Mouse (Mus musculus) lung, embryonic 16.5 days (tissue): Measurements from ENCODE around the gene Dtd1. TPM values are rescaled to one million over a fixed set of nuclear protein-coding genes. Genes with fewer than 3 reads are reported as not detected.
A peak's percentile ranks its signal among the peaks of the same experiment; 100 is the strongest.

Experiments used
- ATAC-seq: fragments of 200-750 bp; cut with Nextera tagmentation; 2 replicates; pipeline ENCODE4 v1.8.0; 2017; ENCODE audit warnings: low read depth, mild to moderate bottlenecking, moderate library complexity
- H3K27ac ChIP-seq: fragments of 300-500 bp; sonication (generic); 2 replicates; pipeline ENCODE4 v1.5.1; 2014; ENCODE audit warnings: mild to moderate bottlenecking, control low read depth, low read length
- H3K27me3 ChIP-seq: fragments of 300-500 bp; sonication (generic); 2 replicates; pipeline ENCODE4 v1.6.1; 2014; ENCODE audit warnings: low read depth, low read length, mixed read lengths; ENCODE audit not compliant: control insufficient read depth, insufficient read depth
- H3K36me3 ChIP-seq: fragments of 300-500 bp; sonication (generic); 2 replicates; pipeline ENCODE4 v1.6.1; 2014; ENCODE audit warnings: low read length; ENCODE audit not compliant: control insufficient read depth, insufficient read depth
- H3K4me1 ChIP-seq: fragments of 300-500 bp; sonication (generic); replicated peaks from 2 replicates; pipeline ENCODE4 v1.6.1; 2014; ENCODE audit warnings: low read length, mixed read lengths; ENCODE audit not compliant: control insufficient read depth, insufficient read depth
- H3K4me2 ChIP-seq: fragments of 300-500 bp; sonication (generic); 2 replicates; pipeline ENCODE4 v1.6.1; 2014; ENCODE audit warnings: low read depth, low read length, control low read depth
- H3K4me3 ChIP-seq: fragments of 300-500 bp; sonication (generic); 2 replicates; pipeline ENCODE4 v1.5.1; 2014; ENCODE audit warnings: mild to moderate bottlenecking, low read length, control low read depth
- H3K9ac ChIP-seq: fragments of 300-500 bp; sonication (generic); 2 replicates; pipeline ENCODE4 v1.6.1; 2014; ENCODE audit warnings: low read length, control low read depth
- H3K9me3 ChIP-seq: fragments of 300-500 bp; sonication (generic); 2 replicates; pipeline ENCODE4 v1.6.1; 2016; ENCODE audit warnings: low read length; ENCODE audit not compliant: control insufficient read depth
- WGBS: fragments of 180-500 bp; shearing (Covaris S2); extraction: QIAGEN DNeasy Blood & Tissue Kit; methylation state at CpG from one replicate; pipeline ENCODE4 v1.1.7; 2014; 5-methylcytosine and 5-hydroxymethylcytosine counted together
- polyA plus RNA-seq: library from polyadenylated mRNA; unstranded; fragments of >200 nt; fragmentation: Nextera tagmentation; extraction: Ambion mirVana; gene quantifications from 2 replicates; pipeline ENCODE4 v1.2.1, GENCODE M21; 2015

Gene Dtd1
- polyA plus RNA-seq, 1 experiment from 2014 or later = 38.1 TPM

DNA sequence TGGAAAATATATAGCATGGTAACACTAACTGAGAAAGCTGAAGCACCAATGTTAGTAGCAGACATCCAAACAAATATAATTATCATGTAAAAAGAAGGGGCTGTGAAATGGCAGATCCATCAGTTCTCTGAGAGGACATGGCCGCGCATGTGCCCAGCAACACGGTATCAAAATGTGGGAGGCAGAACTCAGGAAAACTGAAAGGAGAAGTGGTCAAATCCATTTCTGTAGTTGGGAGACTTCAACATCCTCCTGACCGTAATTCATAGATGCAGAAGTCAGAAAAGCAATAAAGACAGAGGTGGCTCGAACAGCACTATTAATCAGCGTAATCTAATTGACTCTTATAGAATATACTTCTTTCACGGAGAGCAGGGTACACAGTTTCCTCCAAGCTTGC is 179.6 kb downstream of the Dtd1 start:
- Histone ChIP-seq H3K36me3 (no peaks in the 10 kb centered on the region), H3K27me3 (no peaks in the 10 kb centered on the region), H3K4me1 (no peaks in the 10 kb centered on the region), H3K4me3 (no peak overlapping the region), H3K9me3 (no peaks in the 10 kb centered on the region), H3K9ac (no peak overlapping the region), H3K27ac (no peak overlapping the region), H3K4me2 (no peak overlapping the region)
- ATAC-seq = no peak
- 83% methylated on average over 7 of the region's 7 CpGs for WGBS

DNA sequence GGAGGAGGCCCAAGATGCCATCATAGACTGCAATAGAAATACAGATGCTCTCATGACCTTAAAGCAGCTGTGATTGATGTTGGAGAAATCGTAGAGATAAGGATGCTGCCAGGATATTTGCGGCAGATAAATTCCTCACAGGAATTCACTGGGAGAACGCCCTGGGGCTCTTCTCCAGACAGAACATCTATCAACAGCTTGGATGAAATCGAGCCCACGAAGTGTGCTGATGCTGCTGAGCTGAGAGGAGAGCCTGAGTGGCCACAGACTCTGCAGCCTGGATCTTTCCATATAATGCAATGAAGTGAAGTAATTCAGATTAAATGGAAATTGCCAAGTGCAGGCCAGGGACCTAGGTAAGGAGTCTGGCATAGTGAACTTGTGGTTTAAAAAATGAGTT is 181.0 kb downstream of the Dtd1 start:
- H3K27ac ChIP-seq = no peak overlapping the region
- no peaks in the 10 kb centered on the region for H3K27me3 ChIP-seq
- ATAC-seq = peak; percentile 75
- H3K4me1 ChIP-seq = no peaks in the 10 kb centered on the region
- H3K36me3 ChIP-seq = no peaks in the 10 kb centered on the region
- H3K9me3 ChIP-seq = no peaks in the 10 kb centered on the region
- no peak overlapping the region for H3K4me3 ChIP-seq
- WGBS = 18% methylated on average over 5 of the region's 5 CpGs
- no peak overlapping the region for H3K4me2 ChIP-seq
- no peak overlapping the region for H3K9ac ChIP-seq

DNA sequence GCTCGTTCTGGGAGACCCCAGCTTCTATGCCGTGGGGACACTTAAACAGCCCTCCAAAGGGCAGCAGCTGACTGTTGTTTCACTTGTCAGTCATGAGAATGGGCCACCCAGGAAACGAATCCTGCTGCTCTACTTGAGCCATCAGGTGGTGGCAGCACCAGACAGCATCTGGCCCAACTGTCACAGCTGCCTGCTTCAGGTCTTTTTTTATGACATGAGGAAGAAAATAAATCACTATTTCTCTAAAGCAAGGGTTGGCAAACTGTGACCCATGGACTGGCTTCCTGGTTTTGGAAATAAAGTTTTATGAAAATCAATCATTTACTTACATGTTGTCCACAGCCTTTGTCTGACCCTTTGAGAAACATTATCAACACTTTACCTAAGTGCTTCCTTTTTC is 182.2 kb downstream of the Dtd1 start:
- H3K4me2 ChIP-seq = no peak overlapping the region
- no peak for ATAC-seq
- H3K27me3 ChIP-seq = no peaks in the 10 kb centered on the region
- H3K36me3 ChIP-seq = no peaks in the 10 kb centered on the region
- H3K9me3 ChIP-seq = no peaks in the 10 kb centered on the region
- no peak overlapping the region for H3K4me3 ChIP-seq
- H3K27ac ChIP-seq = no peak overlapping the region
- 36% methylated on average over 3 of the region's 3 CpGs for WGBS
- no peaks in the 10 kb centered on the region for H3K4me1 ChIP-seq
- no peak overlapping the region for H3K9ac ChIP-seq

DNA sequence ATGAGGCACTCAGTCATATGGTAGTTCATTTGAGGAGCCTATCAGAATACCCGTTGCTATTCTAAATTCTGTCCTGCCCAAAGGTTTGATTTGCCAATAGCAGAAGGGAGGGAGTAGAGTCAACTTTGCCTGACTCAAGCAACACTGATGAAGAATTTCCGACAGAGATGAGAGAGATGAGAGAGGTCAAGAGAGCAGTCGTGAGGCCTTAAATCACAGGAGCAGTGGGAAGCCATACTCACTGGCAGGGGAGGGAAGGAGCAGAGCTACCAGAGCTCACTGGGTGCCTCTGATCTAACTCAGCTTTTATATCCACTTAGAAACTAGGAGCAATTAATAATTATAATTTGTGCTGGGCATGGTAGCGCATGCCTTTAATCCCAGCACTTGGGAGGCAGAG is 182.8 kb downstream of the Dtd1 start:
- Histone ChIP-seq H3K4me3 (no peak overlapping the region), H3K27me3 (no peaks in the 10 kb centered on the region), H3K9me3 (no peaks in the 10 kb centered on the region), H3K4me1 (no peaks in the 10 kb centered on the region), H3K4me2 (no peak overlapping the region), H3K27ac (no peak overlapping the region), H3K36me3 (no peaks in the 10 kb centered on the region), H3K9ac (no peak overlapping the region)
- ATAC-seq = no peak
- WGBS = 49% methylated on average over 4 of the region's 4 CpGs

DNA sequence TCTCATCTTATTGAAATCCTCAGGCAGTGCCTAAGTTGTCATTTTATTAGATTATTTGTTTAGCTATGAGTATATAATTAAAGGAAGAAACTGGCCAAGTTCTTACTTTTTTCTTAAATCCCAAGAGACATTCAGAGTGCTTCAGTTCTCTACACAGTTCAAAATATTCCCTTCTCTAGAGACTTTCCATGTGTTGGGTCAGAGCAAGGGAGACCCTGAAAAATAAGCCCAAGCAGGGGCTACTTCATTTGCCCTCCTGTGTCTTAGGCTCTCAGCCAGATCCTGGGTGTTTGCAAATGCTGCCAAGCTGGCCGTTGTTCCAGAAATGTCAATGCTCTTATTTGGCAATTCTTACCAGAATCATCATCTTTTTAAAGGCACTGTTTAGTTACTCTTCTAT is 183.5 kb downstream of the Dtd1 start:
- no peaks in the 10 kb centered on the region for H3K4me1 ChIP-seq

DNA sequence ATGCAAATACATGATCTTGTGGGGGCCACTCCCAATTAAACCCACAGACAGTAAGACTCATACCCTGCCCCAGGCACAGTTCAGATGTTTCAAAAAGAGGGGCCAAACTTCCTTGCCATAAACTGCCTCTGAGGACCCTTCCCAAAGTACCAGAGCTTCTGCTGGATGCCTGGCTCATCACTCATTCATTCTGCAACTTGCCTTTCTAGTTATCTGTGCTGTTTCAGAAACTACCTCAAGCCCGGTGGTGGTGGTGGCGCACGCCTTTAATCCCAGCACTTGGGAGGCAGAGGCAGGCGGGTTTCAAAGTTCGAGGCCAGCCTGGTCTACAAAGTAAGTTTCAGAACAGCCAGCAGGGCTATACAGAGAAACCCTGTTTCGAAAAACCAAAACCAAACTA is 184.1 kb downstream of the Dtd1 start:
- Histone ChIP-seq H3K9me3 (no peaks in the 10 kb centered on the region), H3K4me3 (no peak overlapping the region), H3K36me3 (no peaks in the 10 kb centered on the region), H3K4me2 (no peak overlapping the region), H3K27me3 (no peaks in the 10 kb centered on the region), H3K4me1 (no peaks in the 10 kb centered on the region), H3K27ac (no peak overlapping the region), H3K9ac (no peak overlapping the region)
- 90% methylated on average over 6 of the region's 6 CpGs for WGBS
- ATAC-seq = no peak

More for the DNA sequence above, 183.5 kb downstream of the Dtd1 start:
- ATAC-seq = peak; percentile 64
- Histone ChIP-seq H3K27ac (no peak overlapping the region), H3K4me3 (no peak overlapping the region), H3K27me3 (no peaks in the 10 kb centered on the region), H3K36me3 (no peaks in the 10 kb centered on the region), H3K9me3 (no peaks in the 10 kb centered on the region), H3K4me2 (no peak overlapping the region), H3K9ac (no peak overlapping the region)
- 32% methylated on average over 1 of the region's 1 CpGs for WGBS

DNA sequence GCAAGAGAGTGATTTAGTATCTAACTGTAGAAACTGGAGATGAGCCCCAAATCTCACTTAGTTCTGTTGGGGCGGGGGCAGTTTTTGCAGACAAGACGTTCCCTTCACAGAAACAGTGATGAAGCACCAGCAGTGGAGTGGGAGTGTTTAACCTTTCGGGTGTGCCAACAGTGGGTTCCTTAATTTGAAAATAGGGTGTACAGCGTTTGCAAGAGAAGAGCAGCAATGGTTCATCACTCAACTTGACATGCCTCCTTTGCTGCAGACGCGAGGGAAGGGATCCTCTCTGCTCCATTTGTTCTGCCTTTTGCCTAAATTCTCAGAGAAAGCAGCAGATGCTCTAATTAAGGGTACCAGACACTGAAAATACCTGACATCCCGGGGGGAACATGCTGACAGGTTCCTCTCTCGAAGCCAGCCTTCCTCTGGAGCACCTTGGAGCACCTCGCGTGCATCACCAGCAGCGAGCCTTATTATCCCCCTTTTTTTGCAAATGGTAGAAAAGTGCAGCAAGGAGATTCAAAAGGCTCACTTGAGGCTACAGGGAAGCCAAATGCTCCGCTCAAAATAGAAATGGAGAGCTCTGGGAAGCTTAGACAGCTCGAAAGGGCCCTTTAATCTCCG is 192.1 kb downstream of the Dtd1 start:
- Histone ChIP-seq H3K4me2 (no peak overlapping the region), H3K36me3 (no peaks in the 10 kb centered on the region), H3K9ac (no peak overlapping the region), H3K9me3 (no peaks in the 10 kb centered on the region), H3K27ac (no peak overlapping the region), H3K4me3 (no peak overlapping the region), H3K4me1 (no peaks in the 10 kb centered on the region), H3K27me3 (no peaks in the 10 kb centered on the region)
- no peak for ATAC-seq
- 64% methylated on average over 14 of the region's 14 CpGs for WGBS

DNA sequence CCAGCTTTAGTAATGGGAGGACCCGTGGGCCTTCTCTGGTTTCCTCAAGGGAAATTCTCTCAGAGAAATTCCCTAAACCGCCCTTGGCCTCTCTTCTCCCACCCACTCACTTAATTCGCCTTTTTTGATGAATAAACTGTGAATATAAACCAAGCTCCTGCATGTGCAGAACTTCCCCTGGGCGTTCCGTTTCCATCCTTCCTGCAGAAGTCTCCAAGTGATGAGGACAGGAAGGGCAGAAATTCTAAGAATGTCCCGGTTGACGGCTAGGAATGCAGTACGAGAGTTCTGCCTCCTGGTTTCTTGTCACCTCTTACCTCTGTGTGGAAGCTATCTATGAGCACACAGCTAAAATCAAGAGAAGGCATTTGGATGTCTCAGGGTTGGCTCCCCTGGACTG is 197.8 kb downstream of the Dtd1 start:
- WGBS = 20% methylated on average over 8 of the region's 8 CpGs
- Histone ChIP-seq H3K4me2 (no peak overlapping the region), H3K27me3 (no peaks in the 10 kb centered on the region), H3K36me3 (no peaks in the 10 kb centered on the region), H3K9ac (peak overlapping the region; percentile 24; the same call in 1 of the 2 replicates), H3K4me3 (no peak overlapping the region), H3K27ac (no peak overlapping the region), H3K9me3 (no peaks in the 10 kb centered on the region), H3K4me1 (peaks cover 4% of the 10 kb centered on the region)
- 0 out of 2 replicates have a peak, but pooled peaks have one; percentile 12 for ATAC-seq

DNA sequence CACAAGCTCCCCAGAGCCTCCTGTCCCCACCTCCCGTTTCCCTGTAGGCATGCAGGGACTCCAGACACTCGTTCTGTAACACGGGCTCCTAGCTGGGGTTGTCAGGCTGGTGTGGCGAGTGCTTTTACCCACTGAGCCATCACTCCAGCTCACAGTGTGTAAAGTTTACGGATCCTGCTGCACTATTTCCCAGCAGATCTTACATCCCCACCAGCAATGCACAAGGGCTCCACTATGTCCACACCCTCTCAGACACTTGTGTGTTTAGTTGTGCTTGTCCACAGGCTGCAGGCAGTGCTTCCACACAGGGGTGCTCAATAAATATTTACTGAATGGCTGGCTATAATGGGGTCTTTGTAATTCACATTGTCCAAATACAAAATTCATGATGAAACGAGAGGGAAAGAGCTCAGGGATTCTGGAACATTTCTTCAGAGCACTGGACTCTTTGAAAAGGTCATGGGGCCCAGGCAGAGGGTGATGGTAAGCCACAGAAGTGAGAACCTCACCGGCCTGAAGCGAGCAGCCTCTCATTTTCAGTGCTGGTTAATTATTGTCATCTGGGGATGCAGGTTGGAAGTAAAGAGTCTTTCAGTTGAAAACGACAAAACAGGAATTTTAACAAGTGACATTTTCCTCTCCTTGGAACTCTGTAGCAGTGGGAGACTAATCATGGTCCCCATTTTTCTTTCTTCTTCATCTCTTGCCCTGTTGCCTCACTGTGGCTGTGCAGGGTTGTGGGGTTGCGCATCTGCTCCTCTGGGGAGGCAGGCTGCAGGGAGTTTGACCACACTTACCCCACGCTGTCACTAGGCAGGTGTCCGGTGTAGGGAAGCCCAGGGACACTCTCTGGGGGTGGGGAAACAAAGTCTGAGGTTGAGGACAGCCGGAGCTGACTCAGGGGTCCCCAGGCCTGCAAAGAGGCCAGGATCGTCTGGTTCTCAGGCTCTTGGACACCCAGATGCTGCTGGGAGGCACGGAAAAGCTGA is 208.4 kb downstream of the Dtd1 start:
- Histone ChIP-seq H3K27ac (peak overlapping the region; percentile 45; the same call in 1 of the 2 replicates), H3K4me2 (no peak overlapping the region), H3K36me3 (no peaks in the 10 kb centered on the region), H3K27me3 (no peaks in the 10 kb centered on the region), H3K9me3 (no peaks in the 10 kb centered on the region), H3K4me3 (no peak overlapping the region), H3K4me1 (0 out of 2 replicates have a peak, but pooled peaks cover 4% of the 10 kb centered on the region), H3K9ac (no peak overlapping the region)
- WGBS = 34% methylated on average over 15 of the region's 15 CpGs
- ATAC-seq = peak; percentile 60
